Mouse (Mus musculus) heart, embryonic 11.5 days (tissue): ENCODE results near the gene Maip1. TPM values are rescaled to one million over a fixed set of nuclear protein-coding genes. Genes with fewer than 3 reads are reported as not detected.

Experiments used
- ATAC-seq: fragments of 200-750 bp; cut with Nextera tagmentation; replicated peaks from 2 replicates; pipeline ENCODE4 v1.8.0; 2017; ENCODE audit warnings: moderate library complexity; ENCODE audit not compliant: insufficient number of reproducible peaks, low FRiP score, low TSS enrichment
- H3K27ac ChIP-seq: fragments of 300-500 bp; sonication (generic); 2 replicates; pipeline ENCODE4 v1.5.1; 2014; ENCODE audit warnings: mild to moderate bottlenecking, low read depth, low read length
- H3K27me3 ChIP-seq: fragments of 300-500 bp; sonication (generic); 2 replicates; pipeline ENCODE4 v1.6.1; 2014; ENCODE audit warnings: mild to moderate bottlenecking, low read length, mixed read lengths; ENCODE audit not compliant: control insufficient read depth, insufficient read depth
- H3K36me3 ChIP-seq: fragments of 300-500 bp; sonication (generic); 2 replicates; pipeline ENCODE4 v1.6.1; 2014; ENCODE audit warnings: mild to moderate bottlenecking, low read length, moderate library complexity, mixed read lengths; ENCODE audit not compliant: control insufficient read depth, insufficient read depth
- H3K4me1 ChIP-seq: fragments of 300-500 bp; sonication (generic); 2 replicates; pipeline ENCODE4 v1.6.1; 2014; ENCODE audit warnings: low read length; ENCODE audit not compliant: control insufficient read depth, insufficient read depth
- H3K4me2 ChIP-seq: fragments of 300-500 bp; sonication (generic); 2 replicates; pipeline ENCODE4 v1.6.1; 2014; ENCODE audit warnings: mild to moderate bottlenecking, moderate library complexity
- H3K4me3 ChIP-seq: fragments of 300-500 bp; sonication (generic); 2 replicates; pipeline ENCODE4 v1.5.1; 2014; ENCODE audit warnings: low read depth, low read length
- H3K9ac ChIP-seq: fragments of 300-500 bp; sonication (generic); 2 replicates; pipeline ENCODE4 v1.6.1; 2014; ENCODE audit warnings: mild to moderate bottlenecking, low read depth, low read length, moderate library complexity
- H3K9me3 ChIP-seq: fragments of 300-500 bp; sonication (generic); replicated peaks from 2 replicates; pipeline ENCODE4 v1.6.1; 2016; ENCODE audit warnings: low read length; ENCODE audit not compliant: control insufficient read depth
- WGBS: fragments of 180-500 bp; shearing (Covaris S2); extraction: QIAGEN DNeasy Blood & Tissue Kit; methylation state at CpG from one replicate; pipeline ENCODE4 v1.1.7; 2014; ENCODE audit not compliant: insufficient replicate concordance; 5-methylcytosine and 5-hydroxymethylcytosine counted together
- polyA plus RNA-seq: library from polyadenylated mRNA; unstranded; fragments of >200 nt; fragmentation: Nextera tagmentation; extraction: Ambion mirVana; gene quantifications from 2 replicates; pipeline ENCODE4 v1.2.1, GENCODE M21; 2014

Gene Maip1
- polyA plus RNA-seq, 1 experiment from 2014 or later, result 17.5 TPM

DNA sequence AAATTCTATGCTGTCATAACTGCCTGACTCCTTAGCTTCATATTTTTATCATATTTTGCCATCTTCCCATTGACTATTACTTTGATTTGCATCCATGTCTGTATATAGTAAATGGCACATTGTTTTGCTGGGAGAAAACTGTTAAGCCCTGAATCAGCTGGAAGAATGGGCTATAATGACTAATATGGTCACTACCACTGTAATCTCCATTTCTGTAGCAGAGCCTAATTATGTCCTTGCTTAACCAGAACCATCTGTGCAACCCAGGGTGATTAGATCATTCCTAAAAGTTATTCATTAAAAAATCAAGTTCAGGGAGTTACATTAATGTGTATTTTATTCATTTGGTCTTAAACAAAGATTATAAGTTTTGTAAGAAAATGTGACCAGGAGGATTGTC, 19.6 kb upstream of the Maip1 start:
- H3K36me3 ChIP-seq, result no peaks in the 10 kb centered on the region
- no peak overlapping the region for H3K4me2 ChIP-seq
- H3K27ac ChIP-seq, result no peak overlapping the region
- no peaks in the 10 kb centered on the region for H3K9me3 ChIP-seq
- no peak overlapping the region for H3K9ac ChIP-seq
- no peak for ATAC-seq
- H3K4me1 ChIP-seq, result no peaks in the 10 kb centered on the region
- no peak overlapping the region for H3K4me3 ChIP-seq
- H3K27me3 ChIP-seq, result no peaks in the 10 kb centered on the region

DNA sequence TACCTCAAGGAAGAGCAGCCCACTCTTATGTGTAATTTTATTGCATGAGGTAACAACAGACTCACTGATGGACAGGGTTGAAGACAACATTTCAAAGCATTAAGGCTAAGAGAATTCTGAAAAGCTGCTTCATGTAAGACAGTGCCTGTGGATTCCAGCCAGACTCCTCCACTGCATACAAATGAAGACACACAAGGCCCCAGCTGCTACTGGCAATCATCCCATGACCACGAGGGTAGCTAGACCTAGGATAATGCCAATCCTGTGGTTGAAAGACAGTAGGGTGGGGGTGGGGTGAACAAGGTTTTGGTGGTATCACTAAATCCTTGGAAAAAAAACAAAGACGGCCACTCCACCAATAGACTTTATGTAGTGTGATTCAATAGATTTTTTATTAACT, 18.3 kb upstream of the Maip1 start:
- WGBS, result 83% methylated on average over 2 of the region's 2 CpGs
- no peak overlapping the region for H3K4me3 ChIP-seq
- H3K9ac ChIP-seq, result no peak overlapping the region
- H3K9me3 ChIP-seq, result no peaks in the 10 kb centered on the region
- H3K36me3 ChIP-seq, result peaks cover under 1% of the 10 kb centered on the region; the same call in 1 of the 2 replicates
- H3K4me2 ChIP-seq, result no peak overlapping the region
- H3K4me1 ChIP-seq, result no peaks in the 10 kb centered on the region
- H3K27me3 ChIP-seq, result no peaks in the 10 kb centered on the region
- H3K27ac ChIP-seq, result no peak overlapping the region
- no peak for ATAC-seq

DNA sequence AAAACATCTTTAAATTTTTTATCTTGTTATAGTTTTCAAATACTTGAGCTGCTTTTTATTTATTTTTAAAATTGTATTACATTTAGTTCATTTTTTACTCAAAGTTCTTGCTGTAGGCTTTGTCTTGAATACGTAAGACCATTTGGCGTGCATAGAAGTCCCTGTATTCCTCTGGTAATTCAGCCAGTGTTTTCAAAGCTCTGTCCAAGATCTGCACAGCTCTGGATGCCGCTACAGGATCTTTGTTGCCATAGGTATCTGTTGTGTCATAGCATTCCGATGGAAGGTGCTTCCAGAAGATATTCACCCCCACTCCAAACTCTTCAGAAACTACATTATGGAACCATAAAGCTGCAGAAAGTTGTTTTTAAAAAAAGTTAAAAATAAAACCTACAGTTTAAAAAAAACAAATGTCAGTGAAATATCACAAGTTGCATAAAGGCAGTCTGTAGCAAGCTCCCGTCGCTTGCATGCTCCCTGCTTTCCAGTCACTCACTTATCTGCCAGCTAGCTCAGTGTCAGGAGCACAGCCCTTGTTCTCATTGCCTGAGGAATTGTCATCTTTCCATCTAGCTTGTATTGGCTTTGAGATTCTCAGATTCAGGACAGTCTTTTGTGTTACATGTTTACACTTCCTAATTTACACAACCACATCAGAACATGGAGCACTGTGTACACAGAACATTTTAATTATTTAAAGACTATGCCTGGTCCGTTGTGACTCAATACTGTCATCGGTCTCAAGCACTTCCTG, 17.5 kb upstream of the Maip1 start:
- peaks cover 2% of the 10 kb centered on the region; the same call in 1 of the 2 replicates for H3K36me3 ChIP-seq
- WGBS, result 86% methylated on average over 8 of the region's 8 CpGs
- H3K4me3 ChIP-seq, result no peak overlapping the region
- ATAC-seq, result no peak
- H3K4me2 ChIP-seq, result no peak overlapping the region
- no peaks in the 10 kb centered on the region for H3K27me3 ChIP-seq
- H3K9ac ChIP-seq, result no peak overlapping the region
- no peaks in the 10 kb centered on the region for H3K9me3 ChIP-seq
- H3K27ac ChIP-seq, result no peak overlapping the region
- H3K4me1 ChIP-seq, result no peaks in the 10 kb centered on the region

GRCm38 (mm10) chr1:57390993-57391790, 14.9 kb upstream of the Maip1 start:
- Histone ChIP-seq H3K4me1 (no peaks in the 10 kb centered on the region), H3K36me3 (peaks cover 8% of the 10 kb centered on the region), H3K4me2 (no peak overlapping the region), H3K9ac (no peak overlapping the region), H3K27ac (no peak overlapping the region), H3K27me3 (no peaks in the 10 kb centered on the region), H3K4me3 (no peak overlapping the region), H3K9me3 (no peaks in the 10 kb centered on the region)
- ATAC-seq, result no peak
- 96% methylated on average over 4 of the region's 4 CpGs for WGBS

GRCm38 (mm10) chr1:57392417-57392816, 13.7 kb upstream of the Maip1 start:
- 82% methylated on average over 4 of the region's 4 CpGs for WGBS
- no peak for ATAC-seq
- Histone ChIP-seq H3K9me3 (no peaks in the 10 kb centered on the region), H3K9ac (no peak overlapping the region), H3K4me2 (no peak overlapping the region), H3K27ac (no peak overlapping the region), H3K4me1 (no peaks in the 10 kb centered on the region), H3K4me3 (no peak overlapping the region), H3K36me3 (peaks cover 14% of the 10 kb centered on the region), H3K27me3 (no peaks in the 10 kb centered on the region)

- Histone ChIP-seq H3K4me2 (no peak overlapping the region), H3K9me3 (no peaks in the 10 kb centered on the region), H3K4me3 (no peak overlapping the region), H3K4me1 (no peaks in the 10 kb centered on the region), H3K27me3 (no peaks in the 10 kb centered on the region), H3K9ac (no peak overlapping the region), H3K36me3 (peaks cover 14% of the 10 kb centered on the region), H3K27ac (no peak overlapping the region)
- ATAC-seq, result no peak
- 64% methylated on average over 3 of the region's 3 CpGs for WGBS
Observed at GRCm38 (mm10) chr1:57394051-57394450, 12.1 kb upstream of the Maip1 start.

- no peaks in the 10 kb centered on the region for H3K9me3 ChIP-seq
- H3K36me3 ChIP-seq, result 0 out of 2 replicates have a peak, but pooled peaks cover 8% of the 10 kb centered on the region
- no peaks in the 10 kb centered on the region for H3K27me3 ChIP-seq
- ATAC-seq, result no peak
- no peak overlapping the region for H3K27ac ChIP-seq
- H3K9ac ChIP-seq, result no peak overlapping the region
- WGBS, result 85% methylated on average over 2 of the region's 2 CpGs
- no peak overlapping the region for H3K4me2 ChIP-seq
- no peaks in the 10 kb centered on the region; the same call in 1 of the 2 replicates for H3K4me1 ChIP-seq
- no peak overlapping the region for H3K4me3 ChIP-seq
Observed at GRCm38 (mm10) chr1:57400321-57400720, 5.8 kb upstream of the Maip1 start.

DNA sequence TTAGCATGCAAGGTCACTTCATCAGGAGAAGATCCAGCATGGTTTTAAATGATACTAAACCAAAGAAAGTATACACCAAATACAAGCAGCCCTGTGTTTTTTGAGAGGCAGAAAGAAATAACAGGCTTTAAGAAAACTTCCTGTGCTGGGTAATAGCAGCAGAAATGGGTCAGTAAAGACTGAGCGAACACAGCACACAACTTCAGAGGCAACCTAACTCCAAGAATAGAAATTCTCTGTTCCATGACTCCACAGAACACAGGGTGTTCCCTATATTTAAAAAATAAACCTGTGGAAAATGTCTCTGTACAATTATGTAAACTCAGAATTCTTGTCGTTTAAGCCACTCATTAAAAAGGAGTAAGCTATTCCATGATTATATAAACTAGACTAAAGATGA, 5.3 kb upstream of the Maip1 start:
- ATAC-seq, result no peak
- Histone ChIP-seq H3K36me3 (0 out of 2 replicates have a peak, but pooled peaks cover 8% of the 10 kb centered on the region), H3K4me2 (no peak overlapping the region), H3K9me3 (no peaks in the 10 kb centered on the region), H3K27me3 (no peaks in the 10 kb centered on the region), H3K4me1 (peaks cover 4% of the 10 kb centered on the region; the same call in 1 of the 2 replicates), H3K27ac (no peak overlapping the region), H3K9ac (no peak overlapping the region), H3K4me3 (no peak overlapping the region)
- 87% methylated on average over 2 of the region's 2 CpGs for WGBS
